Mouse (Mus musculus): Measurements from ENCODE around the gene Sema6c. TPM values are rescaled to one million over a fixed set of nuclear protein-coding genes. Genes with fewer than 3 reads are reported as not detected.
"Not testable (repeated sequence)": the region's sequence is repeated elsewhere in the genome, so short reads cannot be mapped to it uniquely, and the experiment has no call there.

The Sema6c gene
- polyA plus RNA-seq, 1 experiment from 2014 or later = 22.6 TPM

DNA sequence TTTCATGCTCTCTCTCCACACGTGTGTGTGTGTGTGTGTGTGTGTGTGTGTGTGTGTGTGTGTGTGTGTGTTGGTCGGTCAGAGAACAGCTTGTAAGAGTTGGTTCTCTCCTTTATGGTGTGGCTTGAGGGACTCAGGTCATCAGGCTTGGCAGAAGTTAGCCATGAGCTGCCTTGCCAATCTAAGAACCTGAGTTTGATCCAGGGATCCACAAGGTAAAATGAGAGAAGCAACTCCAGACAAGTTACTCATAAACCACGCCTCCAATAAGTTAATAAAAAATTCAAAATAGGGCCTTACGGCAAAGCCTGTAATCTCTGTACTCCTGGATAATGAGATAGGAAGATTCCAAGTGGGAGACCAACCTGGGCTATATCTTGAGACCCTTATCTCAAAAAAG is 48.0 kb downstream of the Sema6c start:
- no peak for DNase-seq (ENCODE audit: low spot score)
- H3K27me3 ChIP-seq (ENCODE audit: control insufficient read depth, insufficient read depth, low read length) = no peaks in the 10 kb centered on the region
- no peak overlapping the region for H3K9ac ChIP-seq (ENCODE audit: low read depth, low read length)
- WGBS = 91% methylated on average over 4 of the region's 4 CpGs
- no peaks in the 10 kb centered on the region for H3K9me3 ChIP-seq (ENCODE audit: control insufficient read depth, low read length)
- no peak overlapping the region for H3K27ac ChIP-seq (ENCODE audit: low read depth, low read length)
- H3K4me2 ChIP-seq (replicated peaks; ENCODE audit: low read depth, low read length) = no peak overlapping the region
- H3K36me3 ChIP-seq (ENCODE audit: control insufficient read depth, insufficient read depth, low read length) = peaks cover 7% of the 10 kb centered on the region; the same call in 1 of the 2 replicates
- H3K4me3 ChIP-seq (ENCODE audit: low read depth, low read length) = no peak overlapping the region
- no peak for ATAC-seq (ENCODE audit: low FRiP score)
- no peaks in the 10 kb centered on the region for H3K4me1 ChIP-seq (replicated peaks; ENCODE audit: control insufficient read depth, insufficient read depth, low read length)

DNA sequence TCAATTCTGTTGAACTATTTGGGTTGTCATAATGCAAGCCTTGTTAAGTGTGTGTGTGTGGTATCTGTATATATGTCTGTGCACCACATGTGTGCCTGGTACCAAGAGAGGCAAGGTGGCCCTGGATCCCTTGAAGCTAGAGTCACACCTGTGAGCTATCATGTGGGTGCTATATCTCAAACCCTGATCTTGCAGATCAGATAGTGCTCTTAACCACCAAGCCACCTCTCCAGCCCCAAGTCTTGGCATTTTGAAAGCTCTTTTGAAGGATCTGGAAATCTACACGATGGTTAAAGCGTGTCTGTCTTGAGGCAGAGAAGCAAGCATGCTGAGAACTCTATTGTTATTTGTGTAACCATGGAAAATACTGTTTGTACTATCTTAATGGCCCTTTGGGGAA is 50.3 kb downstream of the Sema6c start:
- Histone ChIP-seq H3K9ac (ENCODE audit: low read depth, low read length) (no peak overlapping the region), H3K4me3 (ENCODE audit: low read depth, low read length) (no peak overlapping the region), H3K27ac (ENCODE audit: low read depth, low read length) (no peak overlapping the region), H3K4me2 (replicated peaks; ENCODE audit: low read depth, low read length) (no peak overlapping the region), H3K4me1 (replicated peaks; ENCODE audit: control insufficient read depth, insufficient read depth, low read length) (no peaks in the 10 kb centered on the region), H3K9me3 (ENCODE audit: control insufficient read depth, low read length) (no peaks in the 10 kb centered on the region), H3K36me3 (ENCODE audit: control insufficient read depth, insufficient read depth, low read length) (peaks cover 4% of the 10 kb centered on the region; the same call in 1 of the 2 replicates), H3K27me3 (ENCODE audit: control insufficient read depth, insufficient read depth, low read length) (no peaks in the 10 kb centered on the region)
- no peak for DNase-seq (ENCODE audit: low spot score)
- 78% methylated on average over 2 of the region's 2 CpGs for WGBS
- no peak for ATAC-seq (ENCODE audit: low FRiP score)

DNA sequence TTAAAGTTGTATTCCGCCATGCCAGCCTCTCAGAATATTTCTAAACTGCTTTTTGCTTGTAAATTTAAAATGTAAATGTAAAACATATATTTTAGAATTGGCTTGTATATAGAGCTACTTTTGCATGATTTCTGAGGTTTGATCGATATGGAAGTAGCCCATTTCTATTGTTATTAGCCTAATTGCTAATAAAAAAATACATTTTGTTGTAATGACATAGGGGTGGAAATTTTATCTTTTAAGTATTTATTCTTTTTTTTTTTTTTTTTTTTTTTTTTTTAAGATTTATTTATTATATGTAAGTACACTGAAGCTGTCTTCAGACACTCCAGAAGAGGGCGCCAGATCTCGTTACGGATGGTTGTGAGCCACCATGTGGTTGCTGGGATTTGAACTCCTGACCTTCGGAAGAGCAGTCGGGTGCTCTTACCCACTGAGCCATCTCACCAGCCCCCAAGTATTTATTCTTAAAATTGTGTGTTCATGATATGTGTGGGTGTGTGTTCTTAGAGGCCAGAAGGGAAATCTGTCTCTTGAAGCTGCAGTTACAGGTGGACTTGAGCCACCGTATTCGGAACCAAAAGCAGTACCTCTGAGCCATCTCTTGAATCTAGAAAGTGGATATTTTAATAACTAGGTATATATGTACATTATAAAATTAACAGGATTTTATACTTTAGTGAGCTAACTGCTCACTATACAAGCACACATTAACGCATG is 52.8 kb downstream of the Sema6c start:
- not testable (repeated sequence) for H3K27me3 ChIP-seq (ENCODE audit: control insufficient read depth, insufficient read depth, low read length); DNase-seq (ENCODE audit: low spot score); H3K4me3 ChIP-seq (ENCODE audit: low read depth, low read length); H3K4me2 ChIP-seq (replicated peaks; ENCODE audit: low read depth, low read length); H3K27ac ChIP-seq (ENCODE audit: low read depth, low read length); H3K36me3 ChIP-seq (ENCODE audit: control insufficient read depth, insufficient read depth, low read length); H3K9me3 ChIP-seq (ENCODE audit: control insufficient read depth, low read length); ATAC-seq (ENCODE audit: low FRiP score); H3K4me1 ChIP-seq (replicated peaks; ENCODE audit: control insufficient read depth, insufficient read depth, low read length); H3K9ac ChIP-seq (ENCODE audit: low read depth, low read length)
- 93% methylated on average over 7 of the region's 10 CpGs for WGBS

DNA sequence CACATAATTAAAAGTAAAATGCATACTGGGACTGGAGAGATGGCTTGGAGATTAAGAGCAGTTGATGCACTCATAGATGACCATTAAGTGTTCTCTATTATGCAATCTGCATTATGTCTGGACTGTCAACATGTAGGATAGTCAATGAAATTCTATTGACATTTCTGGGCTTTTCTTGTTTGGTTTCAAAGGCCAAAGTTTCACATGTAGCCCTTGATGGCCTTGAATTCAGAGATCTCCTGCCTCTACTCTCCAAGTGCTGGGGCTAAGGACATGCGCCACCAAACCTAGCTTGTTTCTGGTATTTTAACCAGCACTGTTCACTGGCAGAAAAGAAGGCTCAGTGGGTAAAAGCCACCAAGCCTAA is 53.3 kb downstream of the Sema6c start:
- H3K9ac ChIP-seq (ENCODE audit: low read depth, low read length) = no peak overlapping the region
- H3K9me3 ChIP-seq (ENCODE audit: control insufficient read depth, low read length) = no peaks in the 10 kb centered on the region
- H3K4me3 ChIP-seq (ENCODE audit: low read depth, low read length) = no peak overlapping the region
- no peaks in the 10 kb centered on the region for H3K27me3 ChIP-seq (ENCODE audit: control insufficient read depth, insufficient read depth, low read length)
- no peak for DNase-seq (ENCODE audit: low spot score)
- H3K4me1 ChIP-seq (replicated peaks; ENCODE audit: control insufficient read depth, insufficient read depth, low read length) = no peaks in the 10 kb centered on the region
- WGBS = 94% methylated on average over 1 of the region's 1 CpGs
- ATAC-seq (ENCODE audit: low FRiP score) = no peak
- no peak overlapping the region for H3K27ac ChIP-seq (ENCODE audit: low read depth, low read length)
- no peaks in the 10 kb centered on the region for H3K36me3 ChIP-seq (ENCODE audit: control insufficient read depth, insufficient read depth, low read length)
- H3K4me2 ChIP-seq (replicated peaks; ENCODE audit: low read depth, low read length) = no peak overlapping the region

DNA sequence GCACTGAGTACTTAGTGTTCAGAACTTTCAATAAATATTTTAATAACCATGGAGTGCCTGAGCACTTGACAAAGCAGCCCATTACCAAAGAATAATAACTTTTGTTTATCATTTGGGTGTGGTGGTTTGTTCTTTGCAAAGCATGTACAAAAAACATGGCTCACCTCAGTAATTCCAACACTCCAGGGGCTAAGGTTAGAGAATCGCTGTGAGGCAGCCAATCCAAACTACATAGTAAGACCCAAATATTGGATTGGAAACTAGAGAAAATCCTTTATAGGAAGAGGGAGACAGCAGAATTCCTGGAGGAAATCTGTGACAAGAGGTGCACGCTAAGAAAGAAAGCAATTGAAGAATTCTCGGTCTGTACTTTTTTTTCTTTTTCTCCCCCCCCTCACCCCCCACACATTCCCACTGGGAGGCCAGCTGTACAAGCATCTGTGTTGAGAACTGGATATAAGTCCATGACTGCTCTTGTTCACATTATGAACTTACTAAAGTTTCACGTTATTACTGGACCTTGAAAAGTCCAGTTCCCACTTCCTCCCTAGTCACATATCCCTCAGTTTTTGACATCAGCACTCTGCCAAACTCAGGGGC is 56.5 kb downstream of the Sema6c start:
- Histone ChIP-seq H3K27ac (ENCODE audit: low read depth, low read length) (peak overlapping the region; percentile 92), H3K4me3 (ENCODE audit: low read depth, low read length) (peak overlapping the region; percentile 69), H3K36me3 (ENCODE audit: control insufficient read depth, insufficient read depth, low read length) (peaks cover 4% of the 10 kb centered on the region; the same call in 1 of the 2 replicates), H3K9me3 (ENCODE audit: control insufficient read depth, low read length) (no peaks in the 10 kb centered on the region), H3K27me3 (ENCODE audit: control insufficient read depth, insufficient read depth, low read length) (no peaks in the 10 kb centered on the region), H3K4me1 (replicated peaks; ENCODE audit: control insufficient read depth, insufficient read depth, low read length) (no peaks in the 10 kb centered on the region), H3K4me2 (replicated peaks; ENCODE audit: low read depth, low read length) (peak overlapping the region; percentile 54), H3K9ac (ENCODE audit: low read depth, low read length) (peak overlapping the region; percentile 93; the same call in 1 of the 2 replicates)
- WGBS = 29% methylated on average over 4 of the region's 4 CpGs
- DNase-seq (ENCODE audit: low spot score) (no peak), ATAC-seq (ENCODE audit: low FRiP score) (no peak; the same call in 1 of the 2 replicates)

DNA sequence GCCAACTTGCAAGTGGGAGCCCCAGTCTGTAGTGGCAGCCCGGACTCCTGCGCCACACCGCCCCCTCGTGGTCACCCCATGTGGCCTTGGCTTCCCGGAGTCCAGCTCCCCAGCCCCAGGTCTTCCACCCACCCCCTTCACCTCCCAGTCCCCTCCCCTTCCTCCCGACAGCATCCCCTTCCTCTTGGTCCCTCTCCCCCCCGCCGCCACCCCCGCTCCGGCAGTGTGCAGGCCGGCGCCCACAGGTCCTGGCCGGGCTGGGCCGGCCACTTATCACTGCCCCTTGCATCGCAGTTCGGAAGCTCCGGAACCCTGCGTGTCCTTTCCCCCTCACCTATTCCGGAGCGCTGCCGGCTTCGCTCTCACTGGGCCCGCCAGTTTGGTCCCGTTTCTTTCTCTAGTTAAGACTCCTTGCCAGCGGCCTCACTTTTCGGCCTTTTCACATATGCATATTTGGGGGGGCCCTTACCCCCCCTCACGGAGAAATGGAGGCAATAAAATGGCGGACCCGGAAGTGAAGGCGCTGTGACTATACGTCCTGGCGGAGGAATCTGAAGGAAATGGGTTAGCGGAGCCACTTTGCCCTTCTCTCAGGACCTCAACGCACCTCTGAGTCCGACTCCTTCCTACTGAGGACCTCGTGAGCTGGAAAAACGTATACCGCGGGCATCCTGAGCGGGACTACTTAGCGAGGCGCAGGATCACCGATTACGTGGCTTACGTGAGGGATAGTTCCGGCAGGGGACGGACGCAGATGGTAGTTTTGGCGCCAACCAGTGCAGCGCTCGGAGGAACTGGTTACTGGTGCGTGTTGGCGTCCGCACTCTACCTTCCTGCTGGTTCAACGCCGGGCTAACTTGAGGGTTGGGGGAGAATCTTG is 57.2 kb downstream of the Sema6c start, which contains the start of gene Gabpb2:
Gene Gabpb2 (minus strand): TSS at position 662 of the 880 bp plus-strand sequence.
- DNase-seq (ENCODE audit: low spot score) (peak; percentile 96), ATAC-seq (ENCODE audit: low FRiP score) (peak; percentile 90)
- Histone ChIP-seq H3K27ac (ENCODE audit: low read depth, low read length) (peak within 1 kb of the TSS; percentile 92), H3K36me3 (ENCODE audit: control insufficient read depth, insufficient read depth, low read length) (peaks cover 4% of the 10 kb centered on the region; the same call in 1 of the 2 replicates), H3K4me3 (ENCODE audit: low read depth, low read length) (peak within 1 kb of the TSS; percentile 69), H3K4me2 (replicated peaks; ENCODE audit: low read depth, low read length) (peak within 1 kb of the TSS; percentile 54), H3K27me3 (ENCODE audit: control insufficient read depth, insufficient read depth, low read length) (no peaks in the 10 kb centered on the region), H3K9me3 (ENCODE audit: control insufficient read depth, low read length) (no peaks in the 10 kb centered on the region), H3K9ac (ENCODE audit: low read depth, low read length) (peak within 1 kb of the TSS; percentile 93), H3K4me1 (replicated peaks; ENCODE audit: control insufficient read depth, insufficient read depth, low read length) (no peaks in the 10 kb centered on the region)
- WGBS = under 1% methylated on average over 56 of the region's 56 CpGs

DNA sequence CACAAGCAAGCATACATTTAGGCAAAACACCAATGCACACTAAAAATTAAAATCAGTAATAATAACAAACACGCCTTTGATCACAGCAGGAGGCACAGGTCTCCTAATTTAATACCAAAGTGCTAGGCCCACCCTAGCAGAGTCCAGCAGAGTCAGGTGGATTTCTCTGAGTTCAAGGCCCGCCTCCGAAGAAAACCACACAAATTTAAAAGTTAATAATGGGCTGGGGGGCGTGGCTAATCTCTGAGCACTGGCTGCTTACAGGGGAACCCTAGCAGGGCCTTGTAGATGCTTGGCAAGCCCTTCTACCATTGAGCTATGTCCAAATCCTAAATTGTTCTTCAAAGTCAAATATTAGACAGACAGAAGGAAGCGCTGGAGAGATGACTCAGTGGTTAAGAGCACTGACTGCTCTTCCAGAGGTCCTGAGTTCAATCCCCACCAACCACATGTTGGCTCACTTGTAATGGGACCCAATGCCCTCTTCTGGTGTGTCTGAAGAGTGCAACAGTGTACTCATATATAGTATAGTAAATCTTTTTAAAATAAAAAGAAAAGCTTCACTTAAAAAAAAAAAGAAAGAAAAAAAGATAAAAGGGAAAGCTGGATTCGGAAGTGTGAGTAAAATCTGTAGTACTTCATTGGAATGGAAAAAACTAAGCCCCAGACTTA is 58.3 kb downstream of the Sema6c start:
- DNase-seq (ENCODE audit: low spot score) (no peak), ATAC-seq (ENCODE audit: low FRiP score) (no peak)
- Histone ChIP-seq H3K4me3 (ENCODE audit: low read depth, low read length) (peak overlapping the region; percentile 69), H3K36me3 (ENCODE audit: control insufficient read depth, insufficient read depth, low read length) (peaks cover 4% of the 10 kb centered on the region; the same call in 1 of the 2 replicates), H3K27ac (ENCODE audit: low read depth, low read length) (peak overlapping the region; percentile 92), H3K27me3 (ENCODE audit: control insufficient read depth, insufficient read depth, low read length) (no peaks in the 10 kb centered on the region), H3K9me3 (ENCODE audit: control insufficient read depth, low read length) (no peaks in the 10 kb centered on the region), H3K9ac (ENCODE audit: low read depth, low read length) (no peak overlapping the region; the same call in 1 of the 2 replicates), H3K4me2 (replicated peaks; ENCODE audit: low read depth, low read length) (peak overlapping the region; percentile 54), H3K4me1 (replicated peaks; ENCODE audit: control insufficient read depth, insufficient read depth, low read length) (no peaks in the 10 kb centered on the region)
- WGBS = 76% methylated on average over 6 of the region's 6 CpGs

DNA sequence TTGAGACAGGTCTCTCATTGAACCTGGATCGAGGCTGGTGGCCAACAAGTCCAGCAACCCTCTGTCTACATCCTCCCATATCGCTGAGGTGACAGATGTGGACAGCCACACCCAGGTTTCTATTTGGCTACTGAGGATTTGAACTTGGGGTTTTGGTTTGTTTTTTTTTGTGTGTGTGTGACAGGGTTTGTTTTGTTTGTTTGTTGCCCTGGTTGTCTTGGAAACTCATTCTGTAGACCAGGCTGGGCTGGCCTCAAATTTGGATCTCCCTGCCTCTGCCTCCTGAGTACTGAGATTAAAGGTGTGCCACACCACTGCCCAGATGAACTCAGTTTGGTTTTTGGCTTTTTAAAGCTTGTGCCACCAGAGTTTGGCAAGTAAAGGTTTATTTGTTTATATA is 62.8 kb downstream of the Sema6c start:
- Histone ChIP-seq H3K4me1 (replicated peaks; ENCODE audit: control insufficient read depth, insufficient read depth, low read length) (0 out of 2 replicates have a peak, but pooled peaks cover 2% of the 10 kb centered on the region), H3K4me3 (ENCODE audit: low read depth, low read length) (no peak overlapping the region), H3K27me3 (ENCODE audit: control insufficient read depth, insufficient read depth, low read length) (no peaks in the 10 kb centered on the region), H3K4me2 (replicated peaks; ENCODE audit: low read depth, low read length) (no peak overlapping the region), H3K36me3 (ENCODE audit: control insufficient read depth, insufficient read depth, low read length) (peaks cover 4% of the 10 kb centered on the region; the same call in 1 of the 2 replicates), H3K9ac (ENCODE audit: low read depth, low read length) (no peak overlapping the region), H3K9me3 (ENCODE audit: control insufficient read depth, low read length) (no peaks in the 10 kb centered on the region), H3K27ac (ENCODE audit: low read depth, low read length) (no peak overlapping the region)
- 88% methylated on average over 2 of the region's 2 CpGs for WGBS
- ATAC-seq (ENCODE audit: low FRiP score) (no peak), DNase-seq (ENCODE audit: low spot score) (no peak)
